Mouse (Mus musculus): Measurements from ENCODE around the gene Prss46.
A peak's percentile ranks its signal among the peaks of the same experiment; 100 is the strongest.

DNA sequence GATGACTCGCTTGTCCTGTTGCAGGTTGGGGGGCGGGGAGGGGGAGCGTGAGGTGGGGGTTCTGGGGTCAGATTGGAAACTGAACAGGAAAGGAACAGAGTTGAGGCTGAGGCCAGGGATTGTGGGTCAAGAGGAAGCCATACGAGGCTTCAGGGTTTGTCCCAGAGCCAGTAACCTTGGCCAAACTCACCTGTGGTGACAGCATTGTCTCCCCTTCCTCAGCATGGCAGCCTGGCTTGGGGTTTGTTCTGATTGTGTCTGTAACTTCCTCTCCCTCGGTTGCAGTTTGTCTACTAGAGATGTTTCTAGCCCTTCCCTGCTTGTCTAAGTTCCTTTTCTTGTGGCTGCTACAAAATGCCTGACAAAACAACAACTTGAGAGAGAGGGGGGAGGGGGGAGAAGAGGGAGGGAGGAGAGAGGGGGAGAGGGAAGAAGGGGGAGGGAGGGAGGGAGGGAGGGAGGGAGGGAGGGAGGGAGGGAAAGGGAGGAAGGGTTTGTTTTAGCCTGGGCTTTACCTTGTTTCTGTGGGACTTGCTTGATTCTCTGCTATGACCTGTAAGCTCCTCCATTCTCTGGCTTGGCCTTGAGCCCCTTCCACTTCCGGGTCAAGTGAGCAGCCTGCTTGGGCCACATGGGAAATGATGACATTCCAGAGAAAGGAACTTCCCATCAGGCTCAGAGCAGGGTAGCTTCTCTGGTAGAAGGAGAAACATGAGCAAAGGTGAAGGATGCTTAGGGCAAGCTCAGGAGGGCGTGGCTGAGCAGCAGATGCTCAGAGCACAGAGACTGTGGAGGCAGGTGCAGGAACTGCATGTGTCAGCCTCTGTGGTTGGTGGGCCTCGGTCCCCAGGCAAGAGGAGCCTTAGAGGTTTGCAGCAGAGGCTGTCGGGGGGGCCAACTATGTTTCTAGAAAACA, 43.3 kb downstream of the Prss46 start:
- TF ChIP-seq POLR2A (IDR thresholded peaks at IDR 0.05; ENCODE audit: insufficient read length, low read depth) (no peak), TCF3 (IDR thresholded peaks at IDR 0.05; ENCODE audit: insufficient read length, low read depth) (no peak), MYOD1 (IDR thresholded peaks at IDR 0.05; ENCODE audit: control insufficient read depth in 1 of 3, insufficient read length in 2 of 3, low read depth in 2 of 3) (no peak), MAX (IDR thresholded peaks at IDR 0.05; ENCODE audit: low read depth) (no peak), USF1 (IDR thresholded peaks at IDR 0.05; ENCODE audit: low read depth) (peak; percentile 36)
